Mouse (Mus musculus): ENCODE results near the gene Gm21962.

GRCm38 (mm10) chr3:137623581-137624362 is 47.6 kb upstream of the Gm21962 start:
- TF ChIP-seq CTCF (conservative IDR thresholded peaks at IDR 0.05; ENCODE audit: low read length): no peak
- no peak for TF ChIP-seq NANOG (IDR thresholded peaks at IDR 0.05; ENCODE audit: borderline replicate concordance, low read length)
- no peak for TF ChIP-seq POU5F1 (IDR thresholded peaks at IDR 0.05; ENCODE audit: borderline replicate concordance, low read length)

All from E14TG2a.4 (cell line).